Mouse (Mus musculus): ENCODE measurements around the gene Olfr1132. TPM values are rescaled to one million over a fixed set of nuclear protein-coding genes. Genes with fewer than 3 reads are reported as not detected.

Olfr1132 gene
- polyA plus RNA-seq (2017; shearing (Covaris generic)): not detected

DNA sequence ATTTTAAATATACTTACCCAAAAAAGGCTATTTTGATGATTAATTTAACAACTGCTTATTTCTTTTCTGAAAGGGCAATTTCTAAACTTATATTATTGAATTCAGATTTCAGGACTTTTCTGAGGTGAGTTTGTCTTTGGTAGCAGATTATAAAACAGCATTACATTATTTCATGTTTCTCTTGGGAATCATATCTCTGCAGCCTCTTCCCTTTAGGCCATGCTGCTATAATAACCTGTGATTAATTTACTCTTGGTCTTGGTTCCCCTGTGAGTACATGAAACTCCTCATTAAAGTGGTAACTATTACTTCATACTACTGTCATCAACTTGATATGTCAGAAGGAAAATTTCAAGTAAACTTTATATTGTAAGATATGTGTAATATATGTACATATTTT is at the start of gene Olfr1132:
TSS of gene Olfr1132 (minus strand) at position 101 of the 400 bp plus-strand sequence.

DNA sequence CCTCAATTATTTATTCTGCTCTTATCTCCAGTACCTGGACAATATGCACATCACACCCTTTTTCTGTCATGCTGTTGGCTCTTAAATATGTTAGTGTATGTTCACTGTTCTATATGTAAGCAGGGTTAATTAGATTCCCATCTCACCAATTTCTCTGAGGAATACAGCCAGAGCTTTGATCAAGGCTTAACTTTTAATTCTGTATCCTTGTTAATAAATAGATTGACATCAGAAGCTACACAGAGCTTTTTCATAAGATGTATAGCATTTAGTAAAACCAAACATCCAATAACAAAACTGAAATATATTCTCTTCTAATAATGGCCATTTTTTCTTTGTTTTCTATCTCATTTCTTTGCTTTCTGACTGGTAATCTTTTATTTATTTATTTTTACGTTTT is 36.2 kb upstream of the Olfr1132 start, which contains the start of gene Olfr1135:
TSS of gene Olfr1135 (minus strand) at position 101 of the 400 bp plus-strand sequence.

DNA sequence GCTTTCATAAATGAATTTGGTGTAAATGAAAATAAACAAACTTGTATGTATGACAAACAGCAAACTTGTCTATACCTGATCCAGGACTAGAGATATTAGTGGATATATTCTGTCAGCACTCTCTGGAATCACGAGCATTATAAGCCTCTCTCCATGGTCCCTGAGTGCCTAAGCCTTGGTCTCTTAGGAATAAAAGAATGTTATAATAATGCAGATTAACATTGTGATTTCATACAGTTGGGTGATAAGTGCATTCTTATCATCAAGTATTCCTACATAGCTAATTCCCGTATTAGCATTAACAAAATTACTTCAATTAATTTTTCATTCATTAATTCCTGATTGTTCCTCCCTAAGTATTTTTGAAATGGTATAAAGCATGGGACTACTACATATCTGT is 21.0 kb upstream of the Olfr1132 start, which contains the start of gene Olfr1134:
TSS of gene Olfr1134 (minus strand) at position 101 of the 400 bp plus-strand sequence.

DNA sequence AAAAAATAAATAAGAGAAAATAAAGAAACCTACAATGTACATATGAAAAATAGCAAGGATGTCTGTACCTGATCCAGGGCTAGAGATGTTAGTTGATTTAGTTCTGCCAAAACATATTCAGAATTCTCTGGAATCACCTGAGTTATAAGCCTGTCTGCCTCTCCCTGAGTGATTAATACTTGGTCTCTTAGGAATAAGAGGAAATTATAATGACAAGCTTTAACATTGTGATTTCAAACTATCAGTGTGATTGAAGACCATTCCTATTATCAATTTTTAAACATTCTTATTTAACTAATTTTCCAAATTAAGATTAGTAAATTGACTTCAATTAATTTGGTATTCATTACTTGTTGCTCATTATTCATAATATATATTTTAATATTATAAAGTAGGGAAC is 9.9 kb upstream of the Olfr1132 start, which contains the start of gene Olfr1133:
TSS of gene Olfr1133 (minus strand) at position 101 of the 400 bp plus-strand sequence.

DNA sequence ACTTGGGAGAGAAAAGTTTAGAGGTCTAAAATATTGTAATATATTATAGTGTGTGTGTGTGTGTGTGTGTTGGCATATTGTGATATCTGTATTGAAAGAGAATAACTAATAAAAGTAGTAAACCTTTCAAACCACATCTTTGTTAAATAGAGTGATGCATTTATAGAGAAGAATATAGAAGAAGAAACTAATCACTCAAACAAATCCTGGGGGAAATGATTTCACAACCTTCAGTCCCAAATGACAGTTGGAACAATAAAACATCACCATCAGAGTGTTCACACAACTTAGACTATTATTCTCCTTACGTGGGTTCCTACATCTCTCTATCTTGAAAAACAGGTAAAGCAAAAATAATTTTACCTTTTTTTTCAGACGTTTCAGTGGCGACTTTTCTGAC is 10.5 kb downstream of the Olfr1132 start, which contains the start of gene Olfr1131:
TSS of gene Olfr1131 (plus strand) at position 301 of the 400 bp plus-strand sequence.

DNA sequence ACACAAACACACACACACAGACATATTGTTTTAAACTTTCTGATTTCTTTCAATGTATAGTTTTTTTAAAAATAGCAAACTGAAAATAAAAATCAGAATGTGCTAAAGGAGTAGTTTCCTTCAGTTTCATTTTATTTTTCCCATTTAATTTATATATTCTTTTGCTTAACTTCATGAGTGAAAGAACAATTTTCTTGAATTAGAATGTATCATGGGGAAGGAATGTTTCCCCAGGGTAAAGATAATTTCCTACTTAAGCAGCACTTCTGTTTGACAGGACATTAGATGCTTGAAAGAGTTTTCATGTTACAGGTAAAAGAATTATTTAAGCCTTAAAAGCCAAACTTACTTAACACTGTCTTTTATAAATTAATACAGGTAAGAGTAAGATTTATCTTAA is 31.4 kb downstream of the Olfr1132 start, which contains the start of gene Olfr1130:
TSS of gene Olfr1130 (plus strand) at position 301 of the 400 bp plus-strand sequence.

Other genes starting within 250 kb of the Olfr1132 start
- not detected for gene Olfr1123, start 220.9 kb downstream of the Olfr1132 start, polyA plus RNA-seq (2017; shearing (Covaris generic))
- under 1 TPM; 0.31 to 0.48 TPM for gene Olfr1124, start 207.3 kb downstream of the Olfr1132 start, polyA plus RNA-seq (2017; shearing (Covaris generic))
- not detected for gene Olfr1126, start 183.6 kb downstream of the Olfr1132 start, polyA plus RNA-seq (2017; shearing (Covaris generic))
- under 1 TPM in 1 of 2 experiments, not detected in 1; 0.72 TPM for gene Pramel7, start 140.4 kb downstream of the Olfr1132 start, polyA plus RNA-seq (2017; shearing (Covaris generic))
- gene Pramel6, start 131.0 kb downstream of the Olfr1132 start, polyA plus RNA-seq (2017; shearing (Covaris generic)): under 1 TPM in 1 of 2 experiments, not detected in 1; 0.24 TPM
- not detected for gene Olfr153, start 105.7 kb downstream of the Olfr1132 start, polyA plus RNA-seq (2017; shearing (Covaris generic))
- gene Olfr1128, start 92.0 kb downstream of the Olfr1132 start, polyA plus RNA-seq (2017; shearing (Covaris generic)): 1 to 10 TPM in 1 of 2 experiments, not detected in 1; 1.3 TPM
- gene Olfr1129, start 63.6 kb downstream of the Olfr1132 start, polyA plus RNA-seq (2017; shearing (Covaris generic)): not detected
- gene Olfr1130, start 31.3 kb downstream of the Olfr1132 start, polyA plus RNA-seq (2017; shearing (Covaris generic)): not detected
- gene Olfr1131, start 10.4 kb downstream of the Olfr1132 start, polyA plus RNA-seq (2017; shearing (Covaris generic)): not detected
- gene Olfr1133, start 9.8 kb upstream of the Olfr1132 start, polyA plus RNA-seq (2017; shearing (Covaris generic)): not detected
- under 1 TPM; 0.19 to 0.22 TPM for gene Olfr1134, start 20.9 kb upstream of the Olfr1132 start, polyA plus RNA-seq (2017; shearing (Covaris generic))
- not detected for gene Olfr1135, start 36.1 kb upstream of the Olfr1132 start, polyA plus RNA-seq (2017; shearing (Covaris generic))
- gene Olfr1136, start 56.4 kb upstream of the Olfr1132 start, polyA plus RNA-seq (2017; shearing (Covaris generic)): not detected
- not detected for gene Olfr1137, start 75.6 kb upstream of the Olfr1132 start, polyA plus RNA-seq (2017; shearing (Covaris generic))
- gene Olfr1138, start 102.4 kb upstream of the Olfr1132 start, polyA plus RNA-seq (2017; shearing (Covaris generic)): under 1 TPM in 1 of 2 experiments, not detected in 1; 0.40 TPM
- not detected for gene Olfr1140, start 106.2 kb upstream of the Olfr1132 start, polyA plus RNA-seq (2017; shearing (Covaris generic))
- gene Olfr1141, start 116.5 kb upstream of the Olfr1132 start, polyA plus RNA-seq (2017; shearing (Covaris generic)): not detected
- gene Olfr152, start 141.9 kb upstream of the Olfr1132 start, polyA plus RNA-seq (2017; shearing (Covaris generic)): under 1 TPM in 1 of 2 experiments, not detected in 1; 0.13 TPM
- under 1 TPM in 1 of 2 experiments, not detected in 1; 0.71 TPM for gene Olfr1143, start 163.1 kb upstream of the Olfr1132 start, polyA plus RNA-seq (2017; shearing (Covaris generic))
- not detected for gene Olfr1145, start 172.3 kb upstream of the Olfr1132 start, polyA plus RNA-seq (2017; shearing (Covaris generic))
- under 1 TPM in 1 of 2 experiments, not detected in 1; 0.81 TPM for gene Olfr1148, start 193.0 kb upstream of the Olfr1132 start, polyA plus RNA-seq (2017; shearing (Covaris generic))
- gene Olfr1150-ps1, start 206.5 kb upstream of the Olfr1132 start, polyA plus RNA-seq (2017; shearing (Covaris generic)): not detected
- under 1 TPM; 0.20 to 0.82 TPM for gene Olfr1151, start 218.3 kb upstream of the Olfr1132 start, polyA plus RNA-seq (2017; shearing (Covaris generic))
- under 1 TPM; 0.08 to 0.44 TPM for gene Olfr1152, start 229.0 kb upstream of the Olfr1132 start, polyA plus RNA-seq (2017; shearing (Covaris generic))

All from inflammation-experienced regulatory T-cells (primary cell).